Mouse (Mus musculus): Measurements from ENCODE around the gene Atg9b.

GRCm38 (mm10) chr5:24385887-24386550, 5.9 kb downstream of the Atg9b start:
- no peak for TF ChIP-seq EP300 (IDR thresholded peaks at IDR 0.05)
- no peak for TF ChIP-seq CTCF (IDR thresholded peaks at IDR 0.05)

Data from lung, postnatal 0 days (tissue).